Mouse (Mus musculus): ENCODE data around the gene Pmis2. TPM values are rescaled to one million over a fixed set of nuclear protein-coding genes. Genes with fewer than 3 reads are reported as not detected.
A peak's percentile ranks its signal among the peaks of the same experiment; 100 is the strongest.

The Pmis2 gene
- polyA plus RNA-seq, 1 experiment from 2014 or later, result not detected

DNA sequence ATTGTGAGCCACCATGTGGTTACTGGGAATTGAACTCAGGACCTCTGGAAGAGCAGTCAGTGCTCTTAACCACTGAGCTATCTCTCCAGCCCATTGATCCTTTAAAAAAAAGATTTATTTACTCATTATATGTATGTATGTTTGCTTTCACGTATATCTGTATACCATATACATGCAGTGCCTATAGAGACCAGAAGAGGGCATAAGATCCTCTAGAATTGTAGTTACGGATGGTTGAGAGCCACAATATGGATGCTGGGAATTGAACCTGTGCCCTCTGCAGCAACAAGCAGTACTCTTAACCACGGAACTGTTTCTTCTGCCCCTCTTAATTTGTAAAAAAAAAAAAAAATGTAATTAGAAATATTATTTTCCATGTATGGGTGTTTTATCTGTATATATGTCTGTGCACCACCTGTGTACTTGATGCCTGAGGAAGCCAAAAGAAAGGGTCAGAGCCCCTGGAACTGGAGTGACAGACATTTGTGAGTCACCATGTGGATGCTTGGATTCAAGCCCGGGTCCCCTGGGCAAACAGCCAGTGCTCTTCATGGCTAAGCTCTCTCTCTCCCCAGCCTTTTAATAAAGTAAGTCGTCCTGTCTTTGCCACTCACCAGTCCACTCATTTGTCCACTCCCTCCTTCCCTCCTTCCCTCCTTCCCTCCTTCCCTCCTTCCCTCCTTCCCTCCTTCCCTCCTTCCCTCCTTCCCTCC, 7.0 kb upstream of the Pmis2 start:
- Histone ChIP-seq H3K27ac (no peak overlapping the region), H3K27me3 (ENCODE audit: insufficient read depth, low read length) (no peaks in the 10 kb centered on the region), H3K9ac (ENCODE audit: low read depth, low read length) (no peak overlapping the region), H3K36me3 (ENCODE audit: insufficient read depth, low read length) (no peaks in the 10 kb centered on the region), H3K9me3 (replicated peaks; ENCODE audit: low read length) (no peaks in the 10 kb centered on the region), H3K4me1 (replicated peaks; ENCODE audit: insufficient read depth, low read length) (no peaks in the 10 kb centered on the region), H3K4me2 (ENCODE audit: low read length) (no peak overlapping the region), H3K4me3 (replicated peaks; ENCODE audit: low read depth, low read length) (no peak overlapping the region)
- ATAC-seq (replicated peaks; ENCODE audit: low FRiP score, low read depth) (no peak), DNase-seq (ENCODE audit: low spot score) (no peak)
- whole genome bisulfite sequencing, result 63% methylated on average over 5 of the region's 5 CpGs
- TF ChIP-seq CTCF (IDR thresholded peaks at IDR 0.05; ENCODE audit: low read depth), result peak; percentile 35; the same call in 1 of the 2 replicates

- ATAC-seq (replicated peaks; ENCODE audit: low FRiP score, low read depth), result no peak
- H3K4me1 ChIP-seq (replicated peaks; ENCODE audit: insufficient read depth, low read length), result no peaks in the 10 kb centered on the region; the same call in 1 of the 2 replicates
- 36% methylated on average over 3 of the region's 3 CpGs for WGBS
- peak; percentile 44 for DNase-seq (ENCODE audit: low spot score)
- no peaks in the 10 kb centered on the region for H3K27me3 ChIP-seq (ENCODE audit: insufficient read depth, low read length)
- TF ChIP-seq CTCF (IDR thresholded peaks at IDR 0.05; ENCODE audit: low read depth), result peak; percentile 54
- H3K27ac ChIP-seq, result no peak overlapping the region
- no peak overlapping the region for H3K4me2 ChIP-seq (ENCODE audit: low read length)
- H3K9ac ChIP-seq (ENCODE audit: low read depth, low read length), result no peak overlapping the region
- H3K4me3 ChIP-seq (replicated peaks; ENCODE audit: low read depth, low read length), result no peak overlapping the region
- no peaks in the 10 kb centered on the region for H3K36me3 ChIP-seq (ENCODE audit: insufficient read depth, low read length)
- no peaks in the 10 kb centered on the region for H3K9me3 ChIP-seq (replicated peaks; ENCODE audit: low read length)
These were observed 2.2 kb downstream of the Pmis2 start for GRCm38 (mm10) chr7:30669229-30669628.

GRCm38 (mm10) chr7:30665321-30665720, 6.1 kb downstream of the Pmis2 start:
- TF ChIP-seq CTCF (IDR thresholded peaks at IDR 0.05; ENCODE audit: low read depth), result no peak
- no peaks in the 10 kb centered on the region; the same call in 1 of the 2 replicates for H3K4me1 ChIP-seq (replicated peaks; ENCODE audit: insufficient read depth, low read length)
- H3K27me3 ChIP-seq (ENCODE audit: insufficient read depth, low read length), result no peaks in the 10 kb centered on the region
- H3K27ac ChIP-seq, result no peak overlapping the region
- ATAC-seq (replicated peaks; ENCODE audit: low FRiP score, low read depth) (0 out of 2 replicates have a peak, but pooled peaks have one; percentile 36), DNase-seq (ENCODE audit: low spot score) (peak; percentile 37)
- 6% methylated on average over 11 of the region's 11 CpGs for WGBS
- no peaks in the 10 kb centered on the region for H3K9me3 ChIP-seq (replicated peaks; ENCODE audit: low read length)
- H3K4me2 ChIP-seq (ENCODE audit: low read length), result peak overlapping the region; percentile 93
- peak overlapping the region; percentile 71; the same call in 1 of the 2 replicates for H3K9ac ChIP-seq (ENCODE audit: low read depth, low read length)
- H3K36me3 ChIP-seq (ENCODE audit: insufficient read depth, low read length), result peaks cover 4% of the 10 kb centered on the region; the same call in 1 of the 2 replicates
- peak overlapping the region; percentile 70 for H3K4me3 ChIP-seq (replicated peaks; ENCODE audit: low read depth, low read length)

DNA sequence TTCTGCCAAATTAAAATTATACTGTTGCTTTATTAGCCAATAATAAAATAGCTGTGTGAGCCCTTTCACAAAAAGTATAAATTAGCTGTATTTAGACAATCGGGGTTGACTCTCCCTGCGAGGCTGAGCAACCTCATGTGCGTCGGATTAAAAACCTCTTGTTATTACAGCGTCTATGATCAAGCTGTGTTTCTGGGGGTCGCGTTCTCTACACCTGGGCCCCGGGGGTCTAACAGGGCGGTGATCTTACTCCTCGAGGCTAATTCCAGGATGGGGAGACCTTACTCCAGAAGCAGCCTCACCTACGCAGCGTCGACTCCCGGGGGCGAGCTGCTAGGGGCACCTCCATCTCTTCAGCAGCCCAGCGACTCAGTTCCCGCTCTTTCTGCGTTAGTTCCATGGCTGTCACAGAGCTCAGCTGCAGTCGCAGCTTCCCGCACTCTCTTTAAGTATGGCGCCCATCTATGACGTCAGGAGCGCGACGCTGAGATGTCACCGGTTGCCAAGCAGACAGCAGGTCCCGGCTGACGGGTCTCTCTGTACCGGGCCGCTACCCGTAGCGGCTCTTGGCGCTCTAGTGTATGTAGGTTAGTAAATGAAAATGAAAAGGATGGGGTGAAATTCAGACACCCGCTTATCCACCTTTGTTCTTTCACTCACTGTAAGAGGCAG, 6.7 kb downstream of the Pmis2 start, which contains the start of gene Haus5:
Haus5 (minus strand) TSS at position 466 of the 672 bp plus-strand sequence.
- peak within 1 kb of the TSS; percentile 93 for H3K4me2 ChIP-seq (ENCODE audit: low read length)
- WGBS, result 1% methylated on average over 34 of the region's 34 CpGs
- TF ChIP-seq CTCF (IDR thresholded peaks at IDR 0.05; ENCODE audit: low read depth), result peak; percentile 5; the same call in 1 of the 2 replicates

GRCm38 (mm10) chr7:30649591-30650540, 21.5 kb downstream of the Pmis2 start, which contains the start of gene Rbm42:
Rbm42 (minus strand) TSS chr7:30650317.
- Histone ChIP-seq H3K27me3 (ENCODE audit: insufficient read depth, low read length) (no peaks in the 10 kb centered on the region), H3K9me3 (replicated peaks; ENCODE audit: low read length) (no peaks in the 10 kb centered on the region), H3K4me1 (replicated peaks; ENCODE audit: insufficient read depth, low read length) (no peaks in the 10 kb centered on the region), H3K4me3 (replicated peaks; ENCODE audit: low read depth, low read length) (peak within 1 kb of the TSS; percentile 81), H3K4me2 (ENCODE audit: low read length) (peak within 1 kb of the TSS; percentile 87), H3K27ac (peak within 1 kb of the TSS; percentile 67; the same call in 1 of the 2 replicates), H3K36me3 (ENCODE audit: insufficient read depth, low read length) (peaks cover 23% of the 10 kb centered on the region), H3K9ac (ENCODE audit: low read depth, low read length) (peak within 1 kb of the TSS; percentile 86)
- no peak for TF ChIP-seq CTCF (IDR thresholded peaks at IDR 0.05; ENCODE audit: low read depth)
- peak; percentile 100 for ATAC-seq (replicated peaks; ENCODE audit: low FRiP score, low read depth)
- 2% methylated on average over 59 of the region's 59 CpGs for WGBS
- peak; percentile 100 for DNase-seq (ENCODE audit: low spot score)

More for the DNA sequence above, 6.7 kb downstream of the Pmis2 start, which contains the start of gene Haus5:
- Histone ChIP-seq H3K27me3 (ENCODE audit: insufficient read depth, low read length) (no peaks in the 10 kb centered on the region), H3K4me1 (replicated peaks; ENCODE audit: insufficient read depth, low read length) (no peaks in the 10 kb centered on the region; the same call in 1 of the 2 replicates), H3K36me3 (ENCODE audit: insufficient read depth, low read length) (peaks cover 4% of the 10 kb centered on the region; the same call in 1 of the 2 replicates), H3K4me3 (replicated peaks; ENCODE audit: low read depth, low read length) (peak within 1 kb of the TSS; percentile 70), H3K27ac (no peak within 1 kb of the TSS), H3K9me3 (replicated peaks; ENCODE audit: low read length) (no peaks in the 10 kb centered on the region), H3K9ac (ENCODE audit: low read depth, low read length) (peak within 1 kb of the TSS; percentile 71)
- peak; percentile 96 for ATAC-seq (replicated peaks; ENCODE audit: low FRiP score, low read depth)
- peak; percentile 94 for DNase-seq (ENCODE audit: low spot score)

All from kidney, postnatal 0 days (tissue).